Mouse (Mus musculus) kidney, adult 2 months (tissue): ENCODE results near the gene Atp1b3. TPM values are rescaled to one million over a fixed set of nuclear protein-coding genes. Genes with fewer than 3 reads are reported as not detected.

Experiments
- DNase-seq: peaks from one replicate; pipeline ENCODE4 v3.0.0; 2021
- H3K27ac ChIP-seq: fragments of 200-500 bp; 2 replicates; pipeline ENCODE4 v1.5.1; 2012; ENCODE audit warnings: low read depth, low read length, control low read depth, inconsistent platforms; ENCODE audit not compliant: insufficient read depth
- H3K27me3 ChIP-seq: fragments of 200-500 bp; replicated peaks from 2 replicates; pipeline ENCODE4 v1.6.1; 2012; ENCODE audit warnings: mild to moderate bottlenecking, moderate library complexity, low read length, inconsistent platforms; ENCODE audit not compliant: control insufficient read depth, insufficient read depth
- H3K36me3 ChIP-seq: fragments of 200-500 bp; 2 replicates; pipeline ENCODE4 v1.6.1; 2012; ENCODE audit warnings: mild to moderate bottlenecking, moderate library complexity, low read length, inconsistent platforms; ENCODE audit not compliant: control insufficient read depth, insufficient read depth
- H3K4me1 ChIP-seq: fragments of 200-500 bp; 2 replicates; pipeline ENCODE4 v1.6.1; 2011; ENCODE audit warnings: low read length; ENCODE audit not compliant: control insufficient read depth, insufficient read depth
- H3K4me3 ChIP-seq: fragments of 200-500 bp; 2 replicates; pipeline ENCODE4 v1.5.1; 2011; ENCODE audit warnings: mild to moderate bottlenecking, low read depth, low read length, control low read depth; ENCODE audit not compliant: insufficient read depth
- CTCF ChIP-seq: fragments of 200-500 bp; conservative IDR thresholded peaks from 2 replicates; pipeline ENCODE4 v1.5.1; 2011; ENCODE audit warnings: low read depth, mild to moderate bottlenecking, control low read depth, low read length, moderate library complexity, mixed read lengths; ENCODE audit not compliant: insufficient read depth, insufficient read length
- POLR2A ChIP-seq: fragments of 200-500 bp; IDR thresholded peaks from one replicate; pipeline ENCODE4 v1.6.1; 2011; ENCODE audit warnings: low read depth, low read length, control low read depth
- WGBS: fragments of 180-500 bp; shearing (Covaris S2); methylation state at CpG from one replicate; pipeline ENCODE4 v1.1.7; 2018; 5-methylcytosine and 5-hydroxymethylcytosine counted together
- polyA plus RNA-seq: library from polyadenylated mRNA; depleted of rRNA; stranded (reverse); fragments of >200 nt; gene quantifications from 2 replicates; pipeline ENCODE4 v1.2.3, GENCODE M21; 2012

Atp1b3 gene
- polyA plus RNA-seq, 1 experiment: 71.0 TPM

DNA sequence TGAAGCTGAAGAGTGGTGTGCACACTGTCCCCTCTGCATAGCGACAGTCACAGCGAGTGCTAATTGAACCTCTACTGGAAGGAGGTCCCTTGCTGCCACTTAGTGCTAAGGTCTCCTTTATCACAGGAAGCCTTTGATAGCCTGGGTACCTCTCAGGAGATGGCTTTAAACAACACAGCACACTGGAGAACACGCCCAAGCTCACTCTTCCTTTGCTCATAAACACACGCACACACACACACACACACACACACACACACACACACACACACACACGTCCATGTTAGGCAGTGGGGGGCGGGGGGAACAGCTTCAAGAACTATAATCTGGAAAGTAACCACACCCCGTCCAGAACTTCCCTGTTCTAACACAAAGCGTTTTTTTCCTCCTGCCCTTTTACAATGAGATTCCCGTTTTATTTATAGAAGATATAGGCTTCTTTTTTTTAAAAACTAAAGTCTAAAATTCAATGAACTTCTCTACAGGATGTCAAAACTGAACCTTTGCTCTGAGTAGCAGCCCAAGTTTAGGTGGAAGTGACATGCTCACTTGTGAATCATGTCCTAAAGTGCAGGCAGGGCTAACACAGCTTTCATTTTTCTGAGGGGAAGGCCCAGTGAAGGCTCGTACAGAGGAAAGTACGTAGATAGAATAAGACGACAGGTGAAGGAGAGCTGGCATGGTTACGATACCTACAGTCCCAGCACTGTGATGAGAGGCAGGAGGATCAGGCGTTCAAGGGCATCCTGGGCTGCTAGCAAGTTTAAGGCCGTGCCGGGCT, 30.9 kb upstream of the Atp1b3 start:
- TF ChIP-seq CTCF: no peak
- TF ChIP-seq POLR2A: no peak
- WGBS: 68% methylated on average over 16 of the region's 16 CpGs
- Histone ChIP-seq H3K4me1 (no peaks in the 10 kb centered on the region), H3K4me3 (no peak overlapping the region), H3K27ac (no peak overlapping the region), H3K27me3 (no peaks in the 10 kb centered on the region), H3K36me3 (no peaks in the 10 kb centered on the region)
- no peak for DNase-seq

DNA sequence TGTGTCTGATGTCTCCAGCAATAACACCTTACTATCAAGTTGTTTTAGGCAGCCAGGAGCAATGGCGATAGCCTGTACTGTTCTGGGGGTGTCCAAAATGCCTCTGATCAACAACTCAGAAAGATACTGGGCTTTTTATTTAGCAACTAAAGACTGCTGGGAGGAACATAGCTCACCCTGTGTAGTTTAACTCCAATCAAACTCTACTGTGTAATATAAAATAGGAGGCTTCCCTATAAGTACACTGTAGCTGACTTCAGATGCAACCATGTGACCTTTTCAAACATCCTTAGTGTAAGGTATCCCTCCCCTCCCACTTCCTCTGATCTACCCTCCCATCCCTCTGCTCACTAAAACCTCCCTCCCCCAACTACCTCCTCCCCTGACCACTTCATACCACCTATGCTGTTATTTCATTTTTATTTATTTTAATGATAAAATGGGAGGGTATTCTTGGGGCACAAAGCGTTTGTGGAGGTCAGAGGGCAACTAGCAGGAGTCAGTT, 29.5 kb upstream of the Atp1b3 start:
- Histone ChIP-seq H3K4me1 (no peaks in the 10 kb centered on the region), H3K36me3 (no peaks in the 10 kb centered on the region), H3K27me3 (no peaks in the 10 kb centered on the region), H3K4me3 (no peak overlapping the region), H3K27ac (no peak overlapping the region)
- DNase-seq: no peak
- 74% methylated on average over 2 of the region's 2 CpGs for whole genome bisulfite sequencing
- TF ChIP-seq POLR2A (no peak), CTCF (no peak)

DNA sequence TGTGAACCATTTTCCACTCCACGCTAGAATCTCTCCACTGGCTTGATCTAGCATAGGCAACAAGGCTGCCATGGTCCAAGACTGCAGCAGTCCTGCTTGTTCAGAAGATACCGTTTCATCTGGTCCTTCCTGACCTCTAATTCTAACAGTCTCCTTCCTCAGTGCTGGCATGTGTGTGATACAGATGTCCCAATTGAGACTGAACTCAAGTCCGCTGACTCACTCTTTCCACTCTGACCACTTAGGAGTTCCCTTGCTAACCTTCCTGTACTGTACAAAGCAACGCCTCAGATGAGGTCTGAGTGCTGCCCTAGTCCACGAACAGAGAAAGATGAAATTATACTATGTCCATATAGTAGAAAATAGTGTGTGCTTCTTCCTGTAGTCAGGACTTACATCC, 28.9 kb upstream of the Atp1b3 start:
- WGBS: 87% methylated on average over 5 of the region's 5 CpGs
- H3K36me3 ChIP-seq: no peaks in the 10 kb centered on the region
- no peak for TF ChIP-seq POLR2A
- TF ChIP-seq CTCF: no peak
- no peaks in the 10 kb centered on the region for H3K27me3 ChIP-seq
- no peak overlapping the region for H3K4me3 ChIP-seq
- no peaks in the 10 kb centered on the region for H3K4me1 ChIP-seq
- no peak overlapping the region for H3K27ac ChIP-seq
- DNase-seq: no peak

DNA sequence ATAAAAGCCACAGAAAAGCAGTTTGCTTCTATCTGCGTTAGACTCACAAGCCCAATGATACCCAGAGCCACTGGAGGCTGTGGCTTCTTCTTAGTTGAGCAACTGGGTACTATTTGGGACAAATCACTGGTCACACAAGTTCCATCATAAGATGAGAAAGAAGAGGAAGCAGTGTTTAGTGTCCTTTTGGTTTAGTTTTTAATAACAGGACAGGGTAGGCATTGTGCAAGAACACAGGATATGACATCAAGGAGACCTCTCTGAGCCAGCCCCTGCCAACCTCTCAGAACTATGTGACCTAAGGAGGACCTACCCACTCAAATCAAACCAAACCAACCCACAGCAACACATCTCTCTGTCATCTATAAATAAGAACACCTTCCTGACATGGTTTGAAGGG, 27.7 kb upstream of the Atp1b3 start:
- Histone ChIP-seq H3K4me1 (no peaks in the 10 kb centered on the region), H3K36me3 (no peaks in the 10 kb centered on the region), H3K4me3 (no peak overlapping the region), H3K27me3 (no peaks in the 10 kb centered on the region), H3K27ac (no peak overlapping the region)
- no peak for DNase-seq
- 86% methylated on average over 1 of the region's 1 CpGs for WGBS
- TF ChIP-seq CTCF (no peak), POLR2A (no peak)

DNA sequence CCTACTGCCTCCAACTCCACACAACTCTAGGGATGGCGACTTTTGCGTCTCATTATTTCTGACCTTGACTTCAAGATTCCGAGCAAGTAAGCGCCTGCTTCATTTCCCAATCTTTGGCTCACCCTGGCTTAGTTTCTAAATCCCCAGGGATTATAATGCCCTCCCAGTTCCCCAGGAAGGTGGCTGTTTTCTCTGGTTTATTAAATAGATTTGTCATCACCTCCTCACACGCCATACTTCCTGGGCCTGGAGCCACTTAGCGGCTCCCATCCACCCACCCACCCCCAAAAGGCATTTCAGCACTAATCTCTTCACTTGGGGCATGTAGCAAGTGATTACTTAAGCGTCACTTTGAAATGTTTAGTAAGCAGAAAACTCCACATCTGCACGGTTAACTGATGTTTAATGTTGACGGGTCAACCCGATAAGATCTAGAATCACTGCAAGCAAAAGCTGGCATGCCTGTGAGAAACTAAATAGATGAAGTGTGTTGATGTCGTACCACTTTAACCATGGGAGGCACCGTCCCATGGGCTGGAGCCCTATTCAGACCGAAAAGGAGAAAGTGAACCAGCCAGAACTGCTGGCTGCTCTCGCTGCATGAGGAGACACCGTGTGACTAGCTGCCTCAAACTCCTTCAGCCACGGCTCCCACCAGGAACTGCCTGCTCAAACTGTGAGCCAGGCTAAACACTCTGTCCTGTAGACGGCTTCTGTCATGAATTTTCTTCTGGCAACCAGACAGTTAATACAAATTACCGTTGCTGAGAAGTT, 19.7 kb upstream of the Atp1b3 start:
- H3K36me3 ChIP-seq: no peaks in the 10 kb centered on the region
- H3K27me3 ChIP-seq: no peaks in the 10 kb centered on the region; the same call in 1 of the 2 replicates
- DNase-seq: no peak
- H3K4me3 ChIP-seq: no peak overlapping the region
- H3K4me1 ChIP-seq: no peaks in the 10 kb centered on the region
- H3K27ac ChIP-seq: no peak overlapping the region
- WGBS: 66% methylated on average over 18 of the region's 18 CpGs
- TF ChIP-seq POLR2A: no peak

DNA sequence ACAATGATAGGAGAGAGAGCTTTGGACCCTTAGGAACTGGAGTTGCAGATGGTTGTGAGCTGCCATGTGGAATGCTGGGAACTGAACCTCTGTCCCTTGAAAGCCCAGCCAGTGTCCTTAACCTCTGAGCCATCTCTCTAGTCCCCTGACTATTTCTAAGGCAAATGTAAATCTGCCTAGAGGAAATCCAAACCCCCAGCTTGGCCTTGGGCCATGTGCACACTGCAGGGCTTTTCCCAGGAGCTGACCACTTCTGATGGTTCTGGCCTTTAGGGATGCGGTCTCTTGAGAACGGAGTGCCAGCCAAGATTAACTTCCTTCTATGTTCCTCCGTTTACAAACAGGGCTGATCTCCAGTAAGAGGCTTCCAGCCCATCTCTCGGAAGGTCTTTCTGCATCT, 18.5 kb upstream of the Atp1b3 start:
- TF ChIP-seq CTCF (no peak), POLR2A (no peak)
- H3K36me3 ChIP-seq: no peaks in the 10 kb centered on the region
- no peak overlapping the region for H3K27ac ChIP-seq
- no peak for DNase-seq
- H3K4me3 ChIP-seq: no peak overlapping the region
- no peaks in the 10 kb centered on the region for H3K4me1 ChIP-seq
- no peaks in the 10 kb centered on the region; the same call in 1 of the 2 replicates for H3K27me3 ChIP-seq
- WGBS: 82% methylated on average over 4 of the region's 4 CpGs

DNA sequence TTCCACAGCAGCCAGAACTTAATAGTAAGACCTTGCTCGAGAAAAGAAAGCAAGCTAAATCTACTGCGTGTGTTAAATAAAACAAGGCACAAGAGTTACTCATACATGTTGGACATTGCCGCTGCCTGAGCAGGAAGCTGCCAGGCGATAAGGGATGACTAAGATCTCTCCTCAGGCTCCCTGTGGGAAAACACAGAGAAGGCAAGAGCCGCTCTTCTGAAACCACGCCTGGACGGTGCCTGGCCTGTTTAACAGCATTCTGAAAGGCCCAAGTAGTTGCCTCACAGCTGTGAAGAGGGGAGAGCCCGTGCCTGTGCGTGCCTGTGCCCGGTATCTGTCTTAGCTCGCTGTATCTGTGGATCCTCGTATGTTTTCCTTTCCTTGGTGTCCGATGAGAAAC, 17.2 kb upstream of the Atp1b3 start:
- 63% methylated on average over 13 of the region's 13 CpGs for WGBS
- Histone ChIP-seq H3K4me3 (no peak overlapping the region), H3K4me1 (no peaks in the 10 kb centered on the region), H3K27me3 (no peaks in the 10 kb centered on the region; the same call in 1 of the 2 replicates), H3K27ac (no peak overlapping the region), H3K36me3 (no peaks in the 10 kb centered on the region)
- no peak for DNase-seq
- TF ChIP-seq CTCF (no peak), POLR2A (no peak)
